Mouse (Mus musculus) cerebellum, adult 2 months (tissue): ENCODE measurements around the gene Pnisr. TPM values are rescaled to one million over a fixed set of nuclear protein-coding genes. Genes with fewer than 3 reads are reported as not detected.
A peak's percentile ranks its signal among the peaks of the same experiment; 100 is the strongest.

Experiments
- DNase-seq, 2 experiments: peaks; one replicate each; pipeline ENCODE4 v3.0.0; 2021
- H3K27ac ChIP-seq: fragments of 200-500 bp; 2 replicates; pipeline ENCODE4 v1.5.1; 2012; ENCODE audit warnings: low read length, control low read depth, inconsistent platforms; ENCODE audit not compliant: insufficient read depth
- H3K27me3 ChIP-seq: fragments of 200-500 bp; 2 replicates; pipeline ENCODE4 v1.6.1; 2012; ENCODE audit warnings: inconsistent platforms, mild to moderate bottlenecking, low read length, moderate library complexity; ENCODE audit not compliant: control insufficient read depth, insufficient read depth
- H3K4me1 ChIP-seq: fragments of 200-500 bp; 2 replicates; pipeline ENCODE4 v1.6.1; 2011; ENCODE audit warnings: low read length; ENCODE audit not compliant: control insufficient read depth, insufficient read depth
- H3K4me3 ChIP-seq: fragments of 200-500 bp; replicated peaks from 2 replicates; pipeline ENCODE3; 2011; ENCODE audit warnings: mild to moderate bottlenecking, low read depth, low read length, control low read depth; ENCODE audit not compliant: insufficient read depth
- CTCF ChIP-seq: fragments of 200-500 bp; IDR thresholded peaks from 2 replicates; pipeline ENCODE4 v1.5.1; 2011; ENCODE audit warnings: low read depth, mild to moderate bottlenecking, control low read depth, low read length, moderate library complexity, borderline replicate concordance; ENCODE audit not compliant: insufficient read depth
- POLR2A ChIP-seq: fragments of 200-500 bp; IDR thresholded peaks from 2 replicates; pipeline ENCODE4 v1.6.1; 2011; ENCODE audit warnings: low read length, control low read depth, borderline replicate concordance; ENCODE audit not compliant: insufficient read depth
- WGBS: fragments of 180-500 bp; shearing (Covaris S2); methylation state at CpG from one replicate; pipeline ENCODE4 v1.1.7; 2018; 5-methylcytosine and 5-hydroxymethylcytosine counted together
- polyA plus RNA-seq: library from polyadenylated mRNA; depleted of rRNA; stranded (reverse); fragments of >200 nt; gene quantifications from 2 replicates; pipeline ENCODE4 v1.2.3, GENCODE M21; 2012; rRNA removed

Pnisr gene
- 240 and 262 TPM in 2 replicates for polyA plus RNA-seq

- TF ChIP-seq CTCF (peak; percentile 82), POLR2A (peak; percentile 56; the same call in 1 of the 2 replicates)
- peak within 1 kb of the TSS; percentile 59 for H3K27ac ChIP-seq
- DNase-seq, result peak; percentile 94 to 95
Observed at GRCm38 (mm10) chr4:21847481-21848286, at the start of gene Pnisr. Gene Pnisr (plus strand): TSS chr4:21847583.

GRCm38 (mm10) chr4:21801013-21801412 is 46.4 kb upstream of the Pnisr start:
- H3K4me3 ChIP-seq, result no peak overlapping the region

More at GRCm38 (mm10) chr4:21847481-21848286, at the start of gene Pnisr:
- peaks cover 2% of the 10 kb centered on the region; the same call in 1 of the 2 replicates for H3K4me1 ChIP-seq
- under 1% methylated on average over 50 of the region's 50 CpGs for WGBS
- H3K4me3 ChIP-seq, result peak within 1 kb of the TSS; percentile 59
- no peaks in the 10 kb centered on the region for H3K27me3 ChIP-seq

GRCm38 (mm10) chr4:21801620-21802019 is 45.8 kb upstream of the Pnisr start:
- H3K4me3 ChIP-seq, result no peak overlapping the region
- H3K27ac ChIP-seq, result no peak overlapping the region
- no peaks in the 10 kb centered on the region for H3K4me1 ChIP-seq
- TF ChIP-seq POLR2A (no peak), CTCF (no peak)
- no peaks in the 10 kb centered on the region for H3K27me3 ChIP-seq
- 97% methylated on average over 2 of the region's 2 CpGs for WGBS
- DNase-seq, result no peak

More at GRCm38 (mm10) chr4:21801013-21801412, 46.4 kb upstream of the Pnisr start:
- H3K4me1 ChIP-seq, result no peaks in the 10 kb centered on the region
- no peak for DNase-seq
- 100% methylated on average over 1 of the region's 1 CpGs for WGBS
- H3K27me3 ChIP-seq, result no peaks in the 10 kb centered on the region
- no peak overlapping the region for H3K27ac ChIP-seq
- no peak for TF ChIP-seq POLR2A
- TF ChIP-seq CTCF, result no peak

DNA sequence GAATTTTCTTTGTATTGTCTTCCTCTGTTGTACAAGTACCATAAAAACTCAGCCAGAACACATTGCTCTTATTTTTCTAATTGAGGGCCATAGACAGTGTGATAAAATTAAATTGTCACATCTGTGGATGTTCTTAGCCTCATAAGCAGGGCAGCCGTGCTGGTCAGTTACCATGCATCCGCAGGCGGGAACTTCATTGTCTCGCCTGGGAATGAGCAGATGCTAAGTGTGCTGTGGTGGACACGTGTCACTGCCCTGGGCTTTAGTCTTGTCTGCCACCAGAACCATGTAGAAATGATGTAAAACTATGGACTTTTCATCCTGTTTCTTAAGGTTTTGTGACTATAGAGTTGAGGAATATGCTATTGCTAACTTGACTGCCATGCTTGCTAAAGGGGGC is 40.2 kb upstream of the Pnisr start:
- no peak for DNase-seq
- Histone ChIP-seq H3K4me3 (no peak overlapping the region), H3K4me1 (no peaks in the 10 kb centered on the region), H3K27ac (no peak overlapping the region), H3K27me3 (no peaks in the 10 kb centered on the region)
- WGBS, result 53% methylated on average over 5 of the region's 5 CpGs
- TF ChIP-seq POLR2A, result no peak

GRCm38 (mm10) chr4:21810608-21811007 is 36.8 kb upstream of the Pnisr start:
- Histone ChIP-seq H3K4me1 (no peaks in the 10 kb centered on the region), H3K27me3 (no peaks in the 10 kb centered on the region), H3K4me3 (no peak overlapping the region), H3K27ac (no peak overlapping the region)
- 94% methylated on average over 3 of the region's 3 CpGs for WGBS
- DNase-seq, result no peak
- TF ChIP-seq POLR2A (no peak), CTCF (no peak)

DNA sequence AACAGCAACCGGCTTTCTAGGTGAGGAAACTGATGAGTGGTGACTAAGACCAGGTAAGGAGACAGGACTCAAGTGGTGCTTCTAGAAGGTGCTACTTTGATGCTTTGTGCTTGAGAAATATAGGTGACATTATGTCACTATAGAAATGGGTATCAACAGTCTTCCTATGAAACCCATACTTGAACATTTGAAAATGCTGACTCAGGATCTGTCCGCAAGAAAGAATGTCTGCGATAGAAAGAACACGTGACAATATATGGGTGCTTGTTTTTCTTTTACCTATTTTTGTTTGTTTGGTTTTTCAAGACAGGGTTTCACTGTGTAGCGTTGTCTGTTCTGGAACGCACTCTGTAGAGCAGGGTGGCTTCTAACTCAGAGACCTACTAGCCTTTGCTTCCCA is 34.7 kb upstream of the Pnisr start:
- no peak for DNase-seq
- TF ChIP-seq POLR2A (no peak), CTCF (no peak)
- Histone ChIP-seq H3K27me3 (no peaks in the 10 kb centered on the region), H3K27ac (no peak overlapping the region), H3K4me3 (no peak overlapping the region), H3K4me1 (no peaks in the 10 kb centered on the region)
- WGBS, result 90% methylated on average over 6 of the region's 6 CpGs

DNA sequence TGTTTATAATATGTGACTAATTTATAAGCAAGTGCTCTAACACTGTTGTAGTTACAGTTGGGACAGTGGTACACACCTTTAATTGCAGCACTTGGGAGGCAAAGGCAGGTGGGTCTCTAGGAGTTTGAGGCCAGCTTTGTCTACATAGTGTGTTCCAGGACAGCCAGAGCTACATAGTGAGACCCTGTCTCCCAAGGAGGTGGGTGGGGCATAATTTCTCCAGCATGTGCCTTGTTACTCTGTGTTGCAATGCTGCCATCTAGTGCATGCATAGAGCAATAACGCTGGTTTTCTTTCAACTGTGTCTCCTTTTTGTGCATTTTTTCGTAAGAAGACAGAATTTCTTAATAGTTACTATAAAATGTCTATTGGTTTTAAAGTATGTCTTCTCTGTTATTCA is 33.4 kb upstream of the Pnisr start:
- Histone ChIP-seq H3K27me3 (no peaks in the 10 kb centered on the region), H3K4me1 (no peaks in the 10 kb centered on the region), H3K4me3 (no peak overlapping the region), H3K27ac (no peak overlapping the region)
- 30% methylated on average over 2 of the region's 2 CpGs for WGBS
- DNase-seq, result peak; percentile 24 to 29
- TF ChIP-seq POLR2A (no peak), CTCF (peak; percentile 82)

DNA sequence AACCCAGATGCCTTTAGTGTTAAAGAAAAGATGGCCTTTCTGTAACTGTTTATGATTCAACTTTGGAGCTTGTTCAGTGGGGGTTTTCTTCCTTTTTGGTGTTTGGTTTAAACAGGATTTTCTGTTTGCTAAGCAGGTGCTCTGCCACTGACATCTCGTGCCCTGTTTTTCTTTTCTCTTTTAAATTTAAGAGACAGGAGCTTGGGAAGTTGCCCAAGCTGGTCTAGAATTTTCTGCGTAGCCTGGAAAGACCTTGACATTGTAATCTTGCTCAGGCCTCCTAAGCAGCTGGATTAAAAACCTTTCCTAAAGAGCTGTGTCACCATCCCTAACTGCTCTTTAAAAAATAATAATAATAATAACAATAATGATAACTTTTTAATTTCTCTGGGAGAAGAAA is 20.8 kb upstream of the Pnisr start:
- Histone ChIP-seq H3K4me3 (no peak overlapping the region), H3K27ac (no peak overlapping the region), H3K27me3 (no peaks in the 10 kb centered on the region), H3K4me1 (no peaks in the 10 kb centered on the region)
- WGBS, result 58% methylated on average over 2 of the region's 2 CpGs
- TF ChIP-seq CTCF (no peak), POLR2A (no peak)
- DNase-seq, result no peak
